Mouse (Mus musculus) neural tube, embryonic 12.5 days (tissue): ENCODE data around the gene Tnrc18. TPM values are rescaled to one million over a fixed set of nuclear protein-coding genes. Genes with fewer than 3 reads are reported as not detected.

Source experiments
- ATAC-seq: fragments of 200-750 bp; cut with Nextera tagmentation; 2 replicates; pipeline ENCODE4 v1.8.0; 2017; ENCODE audit warnings: low read depth, mild to moderate bottlenecking, moderate TSS enrichment, moderate library complexity; ENCODE audit not compliant: low FRiP score
- H3K27ac ChIP-seq: fragments of 300-500 bp; sonication (generic); 2 replicates; pipeline ENCODE4 v1.5.1; 2016
- H3K27me3 ChIP-seq: fragments of 300-500 bp; sonication (generic); replicated peaks from 2 replicates; pipeline ENCODE4 v1.6.1; 2016; ENCODE audit warnings: mild to moderate bottlenecking
- H3K36me3 ChIP-seq: fragments of 300-500 bp; sonication (generic); 2 replicates; pipeline ENCODE4 v1.6.1; 2016; ENCODE audit warnings: mild to moderate bottlenecking
- H3K4me1 ChIP-seq: fragments of 300-500 bp; sonication (generic); 2 replicates; pipeline ENCODE4 v1.6.1; 2016
- H3K4me2 ChIP-seq: fragments of 300-500 bp; sonication (generic); replicated peaks from 2 replicates; pipeline ENCODE4 v1.6.1; 2016; ENCODE audit warnings: mild to moderate bottlenecking
- H3K4me3 ChIP-seq: fragments of 300-500 bp; sonication (generic); 2 replicates; pipeline ENCODE4 v1.5.1; 2016
- H3K9ac ChIP-seq: fragments of 300-500 bp; sonication (generic); 2 replicates; pipeline ENCODE4 v1.6.1; 2016; ENCODE audit warnings: mild to moderate bottlenecking
- H3K9me3 ChIP-seq: fragments of 300-500 bp; sonication (generic); 2 replicates; pipeline ENCODE4 v1.6.1; 2016; ENCODE audit warnings: mild to moderate bottlenecking
- WGBS: fragments of 180-500 bp; shearing (Covaris S2); methylation state at CpG from one replicate; pipeline ENCODE4 v1.1.7; 2016; 5-methylcytosine and 5-hydroxymethylcytosine counted together
- polyA plus RNA-seq: library from polyadenylated mRNA; unstranded; fragments of >200 nt; fragmentation: Nextera tagmentation; extraction: Ambion mirVana; gene quantifications from 2 replicates; pipeline ENCODE4 v1.2.1, GENCODE M21; 2016

Tnrc18 gene
- polyA plus RNA-seq, 1 experiment from 2014 or later = 51.5 TPM

- under 1% methylated on average over 53 of the region's 53 CpGs for WGBS
- H3K4me2 ChIP-seq = peak overlapping the region; percentile 81
- H3K4me3 ChIP-seq = peak overlapping the region; percentile 73
- peak overlapping the region; percentile 100 for H3K27ac ChIP-seq
- H3K36me3 ChIP-seq = no peaks in the 10 kb centered on the region
- H3K9ac ChIP-seq = peak overlapping the region; percentile 99
- no peaks in the 10 kb centered on the region for H3K27me3 ChIP-seq
- ATAC-seq = no peak
- no peaks in the 10 kb centered on the region for H3K9me3 ChIP-seq
- peaks cover 32% of the 10 kb centered on the region for H3K4me1 ChIP-seq
Observed at GRCm38 (mm10) chr5:142820276-142821265, 3.1 kb upstream of the Tnrc18 start.

- peaks cover 28% of the 10 kb centered on the region for H3K4me1 ChIP-seq
- ATAC-seq = peak; percentile 14
- H3K9ac ChIP-seq = peak overlapping the region; percentile 99
- H3K4me2 ChIP-seq = peak overlapping the region; percentile 81
- no peaks in the 10 kb centered on the region for H3K27me3 ChIP-seq
- H3K27ac ChIP-seq = peak overlapping the region; percentile 100
- WGBS = under 1% methylated on average over 35 of the region's 36 CpGs
- H3K36me3 ChIP-seq = peaks cover 2% of the 10 kb centered on the region; the same call in 1 of the 2 replicates
- H3K9me3 ChIP-seq = no peaks in the 10 kb centered on the region
- peak overlapping the region; percentile 73 for H3K4me3 ChIP-seq
Observed at GRCm38 (mm10) chr5:142819385-142820275, 2.2 kb upstream of the Tnrc18 start.

- ATAC-seq = no peak
- H3K27ac ChIP-seq = peak overlapping the region; percentile 100
- peaks cover 2% of the 10 kb centered on the region; the same call in 1 of the 2 replicates for H3K36me3 ChIP-seq
- peak overlapping the region; percentile 99 for H3K9ac ChIP-seq
- H3K9me3 ChIP-seq = no peaks in the 10 kb centered on the region
- no peaks in the 10 kb centered on the region for H3K27me3 ChIP-seq
- H3K4me1 ChIP-seq = peaks cover 19% of the 10 kb centered on the region
- peak overlapping the region; percentile 73 for H3K4me3 ChIP-seq
- under 1% methylated on average over 43 of the region's 43 CpGs for WGBS
- H3K4me2 ChIP-seq = peak overlapping the region; percentile 81
Observed at GRCm38 (mm10) chr5:142818435-142819360, 1.2 kb upstream of the Tnrc18 start.

GRCm38 (mm10) chr5:142816811-142817523, 495 bp downstream of the Tnrc18 start:
- peak overlapping the region; percentile 100 for H3K9ac ChIP-seq
- H3K36me3 ChIP-seq = peaks cover 2% of the 10 kb centered on the region; the same call in 1 of the 2 replicates
- peak overlapping the region; percentile 100 for H3K27ac ChIP-seq
- H3K9me3 ChIP-seq = no peaks in the 10 kb centered on the region
- peaks cover 20% of the 10 kb centered on the region for H3K4me1 ChIP-seq
- under 1% methylated on average over 71 of the region's 71 CpGs for WGBS
- no peaks in the 10 kb centered on the region for H3K27me3 ChIP-seq
- no peak for ATAC-seq
- peak overlapping the region; percentile 88 for H3K4me3 ChIP-seq
- H3K4me2 ChIP-seq = peak overlapping the region; percentile 96

GRCm38 (mm10) chr5:142816031-142816810, 1.2 kb downstream of the Tnrc18 start:
- ATAC-seq = no peak
- Histone ChIP-seq H3K27me3 (no peaks in the 10 kb centered on the region), H3K4me1 (peaks cover 24% of the 10 kb centered on the region), H3K36me3 (peaks cover 5% of the 10 kb centered on the region; the same call in 1 of the 2 replicates), H3K27ac (peak overlapping the region; percentile 100), H3K9ac (peak overlapping the region; percentile 100), H3K4me2 (peak overlapping the region; percentile 96), H3K9me3 (no peaks in the 10 kb centered on the region), H3K4me3 (peak overlapping the region; percentile 88)
- WGBS = under 1% methylated on average over 39 of the region's 39 CpGs

- peak overlapping the region; percentile 100 for H3K9ac ChIP-seq
- H3K27ac ChIP-seq = peak overlapping the region; percentile 100
- no peaks in the 10 kb centered on the region for H3K9me3 ChIP-seq
- H3K4me1 ChIP-seq = peaks cover 32% of the 10 kb centered on the region
- peak overlapping the region; percentile 96 for H3K4me2 ChIP-seq
- H3K4me3 ChIP-seq = peak overlapping the region; percentile 88
- no peak for ATAC-seq
- peaks cover 11% of the 10 kb centered on the region; the same call in 1 of the 2 replicates for H3K36me3 ChIP-seq
- WGBS = under 1% methylated on average over 30 of the region's 30 CpGs
- H3K27me3 ChIP-seq = no peaks in the 10 kb centered on the region
Observed at GRCm38 (mm10) chr5:142815421-142816001, 2.0 kb downstream of the Tnrc18 start.

- Histone ChIP-seq H3K9ac (peak overlapping the region; percentile 100), H3K4me2 (peak overlapping the region; percentile 96), H3K36me3 (peaks cover 17% of the 10 kb centered on the region), H3K27ac (peak overlapping the region; percentile 100), H3K4me1 (peaks cover 38% of the 10 kb centered on the region), H3K27me3 (no peaks in the 10 kb centered on the region), H3K4me3 (peak overlapping the region; percentile 88), H3K9me3 (no peaks in the 10 kb centered on the region)
- ATAC-seq = no peak
- under 1% methylated on average over 62 of the region's 62 CpGs for WGBS
Observed at GRCm38 (mm10) chr5:142814711-142815420, 2.6 kb downstream of the Tnrc18 start.

- Histone ChIP-seq H3K4me2 (peak overlapping the region; percentile 96), H3K36me3 (peaks cover 24% of the 10 kb centered on the region), H3K27me3 (no peaks in the 10 kb centered on the region), H3K9me3 (no peaks in the 10 kb centered on the region), H3K27ac (peak overlapping the region; percentile 100), H3K4me1 (peaks cover 39% of the 10 kb centered on the region), H3K9ac (peak overlapping the region; percentile 100), H3K4me3 (peak overlapping the region; percentile 88)
- under 1% methylated on average over 22 of the region's 22 CpGs for WGBS
- ATAC-seq = no peak
Observed at GRCm38 (mm10) chr5:142814161-142814651, 3.3 kb downstream of the Tnrc18 start.

- Histone ChIP-seq H3K36me3 (peaks cover 27% of the 10 kb centered on the region), H3K9me3 (no peaks in the 10 kb centered on the region), H3K27me3 (no peaks in the 10 kb centered on the region), H3K4me1 (peaks cover 39% of the 10 kb centered on the region), H3K4me3 (peak overlapping the region; percentile 88), H3K4me2 (peak overlapping the region; percentile 96), H3K27ac (peak overlapping the region; percentile 100), H3K9ac (peak overlapping the region; percentile 100)
- 1% methylated on average over 23 of the region's 23 CpGs for WGBS
- no peak for ATAC-seq
Observed at GRCm38 (mm10) chr5:142813722-142814111, 3.7 kb downstream of the Tnrc18 start.
